Mouse (Mus musculus) CH12.LX (cell line): ENCODE results near the gene Scube3.

Experiments used
- CTCF ChIP-seq, 2 experiments: IDR thresholded peaks in 1 of 2; conservative IDR thresholded peaks in 1 of 2; 2 replicates each; pipeline ENCODE4 v1.5.1; 2011 to 2012; ENCODE audit warnings: low read depth in 2 of 2, low read length in 2 of 2, improper control_type of control experiment in 1 of 2, inconsistent platforms in 1 of 2, mild to moderate bottlenecking in 1 of 2, moderate library complexity in 1 of 2
- POLR2A ChIP-seq: IDR thresholded peaks from 2 replicates; pipeline ENCODE4 v1.6.1; 2011; ENCODE audit warnings: low read depth, mild to moderate bottlenecking, improper control_type of control experiment, low read length
- POLR2AphosphoS2 ChIP-seq: IDR thresholded peaks from 2 replicates; pipeline ENCODE4 v1.6.1; 2011; ENCODE audit warnings: low read depth, low read length, improper control_type of control experiment
- SMC3 ChIP-seq: IDR thresholded peaks from 2 replicates; pipeline ENCODE4 v1.6.1; 2011; ENCODE audit warnings: low read depth, low read length, improper control_type of control experiment
- TCF12 ChIP-seq: IDR thresholded peaks from 2 replicates; pipeline ENCODE4 v1.6.1; 2014; ENCODE audit warnings: low read depth, mild to moderate bottlenecking, inconsistent platforms, low read length, improper control_type of control experiment
- ZC3H11A ChIP-seq: IDR thresholded peaks from 2 replicates; pipeline ENCODE4 v1.6.1; 2012; ENCODE audit warnings: low read depth, mild to moderate bottlenecking, inconsistent platforms, low read length, improper control_type of control experiment
- ZNF384 ChIP-seq: IDR thresholded peaks from 2 replicates; pipeline ENCODE4 v1.6.1; 2012; ENCODE audit warnings: low read depth, low read length, improper control_type of control experiment, inconsistent platforms

GRCm38 (mm10) chr17:28101902-28102319 lies 40.0 kb upstream of the Scube3 start:
- TF ChIP-seq ZNF384, result no peak
- no peak for TF ChIP-seq ZC3H11A
- TF ChIP-seq TCF12, result no peak
- no peak for TF ChIP-seq POLR2AphosphoS2
- TF ChIP-seq SMC3, result no peak
- no peak for TF ChIP-seq CTCF (conservative IDR thresholded peaks at IDR 0.05 in 1 of 2, IDR thresholded peaks at IDR 0.05 in 1 of 2; ENCODE audit: low read depth in 2 of 2, low read length in 2 of 2)
- no peak for TF ChIP-seq POLR2A
